Mouse (Mus musculus): ENCODE data around the gene Elane. TPM values are rescaled to one million over a fixed set of nuclear protein-coding genes. Genes with fewer than 3 reads are reported as not detected.

Elane gene
- not detected in 2 replicates for polyA plus RNA-seq (2012; rRNA removed)

DNA sequence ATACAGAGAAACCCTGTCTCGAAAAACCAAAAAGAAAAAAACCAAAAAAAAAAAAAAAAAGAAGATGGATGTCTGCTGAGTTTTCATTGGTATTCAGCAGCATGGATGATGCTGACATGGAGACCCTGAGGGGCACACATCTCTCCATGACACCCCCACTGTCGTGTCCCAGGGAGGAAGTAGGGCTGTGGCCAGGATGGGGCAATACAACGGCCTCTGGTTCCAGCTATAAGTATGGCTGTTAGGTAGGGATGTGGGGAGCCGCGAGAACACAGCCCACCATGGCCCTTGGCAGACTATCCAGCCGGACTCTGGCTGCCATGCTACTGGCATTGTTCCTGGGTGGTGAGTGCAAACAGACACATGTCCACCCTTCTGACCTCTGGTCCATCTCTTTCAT lies at the start of gene Elane:
Elane (plus strand) TSS at position 194 of the 400 bp plus-strand sequence.

DNA sequence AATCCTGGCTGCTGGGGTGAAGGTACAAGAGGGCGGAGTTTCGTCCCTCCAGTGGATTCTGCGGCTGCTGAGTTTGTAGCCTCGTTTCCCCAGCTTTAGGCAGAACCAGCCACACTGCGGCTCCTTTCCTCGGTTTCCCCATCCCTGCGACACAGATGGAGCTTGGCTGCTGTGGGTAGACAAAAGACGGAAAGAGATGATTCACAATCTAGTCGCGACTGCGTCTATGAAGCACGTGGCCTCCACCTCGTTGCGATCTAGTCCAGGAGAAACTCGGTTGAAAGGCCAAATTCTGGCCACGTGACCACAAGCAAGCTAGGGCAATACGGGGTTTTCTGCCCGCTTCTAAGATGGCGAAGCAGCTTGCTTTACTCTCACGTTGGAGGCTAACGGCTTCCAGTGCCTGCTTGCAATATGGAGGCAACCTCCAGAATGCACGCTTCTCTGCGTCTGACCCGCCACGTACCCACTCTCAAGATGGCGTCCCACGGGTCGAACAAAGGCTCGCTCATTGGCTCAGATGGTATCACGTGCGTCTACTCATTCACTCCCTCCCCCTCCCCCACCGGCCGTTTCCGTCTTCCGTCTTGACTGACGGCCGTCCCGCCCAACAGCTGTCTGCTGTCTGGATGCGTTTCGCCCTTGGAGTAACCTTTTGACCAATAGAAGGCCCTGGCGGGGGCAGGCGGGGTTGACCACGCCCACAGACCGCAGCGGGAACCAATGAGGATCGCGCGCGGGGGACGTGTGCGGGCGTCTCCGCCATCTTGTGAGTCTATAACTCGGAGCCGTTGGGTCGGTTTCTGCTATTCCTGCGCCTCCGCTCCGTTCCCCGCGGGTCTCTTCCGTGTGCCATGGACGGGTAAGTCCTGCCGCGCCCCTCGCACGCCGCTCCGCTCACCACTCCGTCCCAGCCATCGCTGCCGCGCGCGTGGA lies 31.9 kb upstream of the Elane start, which contains the start of gene Ptbp1:
Ptbp1 (plus strand) TSS at position 568 of the 936 bp plus-strand sequence.

DNA sequence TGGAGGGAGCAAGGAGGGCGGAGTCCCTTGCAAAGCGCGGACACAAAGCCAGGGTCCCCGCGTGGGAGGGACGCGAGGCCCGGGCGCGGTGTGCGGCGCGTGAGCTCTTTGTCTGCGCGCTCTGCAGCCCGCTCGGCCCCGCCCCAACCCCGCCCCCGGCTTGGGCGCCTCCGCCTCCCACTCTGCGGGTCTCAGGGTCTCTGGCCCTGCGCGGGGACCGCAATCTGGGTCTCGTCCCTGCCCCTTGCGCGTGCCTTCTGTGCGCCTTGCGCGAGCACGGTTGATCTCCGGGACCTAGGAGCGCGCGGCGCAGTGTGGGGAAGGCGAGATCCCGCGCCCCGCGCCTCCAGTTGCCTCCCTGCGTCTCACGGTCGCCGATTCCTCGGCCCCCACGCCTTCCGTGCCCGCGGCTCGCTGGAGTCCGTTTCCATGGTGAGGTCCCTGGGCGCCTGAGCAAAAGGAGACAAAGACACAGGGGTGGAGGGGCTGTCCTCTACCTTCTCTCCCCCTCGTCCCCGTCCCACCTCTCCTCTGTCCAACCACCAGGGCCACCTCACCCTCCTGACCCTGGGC lies 11.7 kb upstream of the Elane start, which contains the start of the genes Prtn3 and Plppr3:
Prtn3 (plus strand) TSS at position 187 of the 573 bp plus-strand sequence.
Plppr3 (minus strand) TSS at position 345 of the 573 bp plus-strand sequence.

GRCm38 (mm10) chr10:79890670-79891069 lies 4.6 kb downstream of the Elane start, which contains the start of gene Cfd:
Gene Cfd, plus strand, starts transcription at chr10:79890853.

DNA sequence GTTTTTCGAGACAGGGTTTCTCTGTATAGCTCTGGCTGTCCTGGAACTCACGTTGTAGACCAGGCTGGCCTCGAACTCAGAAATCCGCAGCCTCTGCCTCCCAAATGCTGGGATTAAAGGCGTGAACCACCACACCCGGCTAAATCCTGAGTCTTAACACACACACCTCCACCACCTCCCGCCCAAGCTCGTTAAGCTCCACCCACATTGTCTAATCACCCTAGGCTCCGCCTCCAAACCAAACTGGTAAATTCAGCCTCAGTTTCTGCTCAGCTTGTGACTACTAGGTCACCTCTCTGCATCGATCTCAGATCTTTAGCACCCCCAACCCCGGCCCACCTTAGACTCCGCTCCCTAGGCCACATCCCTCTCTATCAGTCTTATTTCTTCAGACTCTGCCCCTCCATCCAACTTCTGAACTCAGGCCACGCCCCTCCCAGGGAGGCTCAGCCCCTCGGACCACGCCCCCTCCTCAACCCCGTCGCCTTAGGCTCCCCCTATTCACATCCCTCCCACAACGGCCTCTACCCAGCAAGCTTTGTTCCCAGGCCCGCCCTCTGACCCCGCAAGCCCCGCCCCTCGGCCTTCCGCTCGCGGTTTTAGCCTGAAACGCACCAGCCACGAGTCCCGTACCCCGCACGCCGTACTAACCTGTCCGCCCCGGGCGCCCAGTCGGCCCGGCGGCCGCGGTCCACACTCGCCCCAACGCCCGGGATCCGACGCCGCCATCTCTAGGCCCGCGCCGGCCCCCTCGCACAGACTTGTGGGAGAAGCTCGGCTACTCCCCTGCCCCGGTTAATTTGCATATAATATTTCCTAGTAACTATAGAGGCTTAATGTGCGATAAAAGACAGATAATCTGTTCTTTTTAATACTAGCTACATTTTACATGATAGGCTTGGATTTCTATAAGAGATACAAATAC lies 22.4 kb downstream of the Elane start, which contains the start of gene Med16:
Med16 (minus strand) TSS at position 757 of the 925 bp plus-strand sequence.

GRCm38 (mm10) chr10:79910556-79910955 lies 24.5 kb downstream of the Elane start, which contains the start of gene Gm26602:
Gene Gm26602, plus strand, starts transcription at chr10:79910856.

DNA sequence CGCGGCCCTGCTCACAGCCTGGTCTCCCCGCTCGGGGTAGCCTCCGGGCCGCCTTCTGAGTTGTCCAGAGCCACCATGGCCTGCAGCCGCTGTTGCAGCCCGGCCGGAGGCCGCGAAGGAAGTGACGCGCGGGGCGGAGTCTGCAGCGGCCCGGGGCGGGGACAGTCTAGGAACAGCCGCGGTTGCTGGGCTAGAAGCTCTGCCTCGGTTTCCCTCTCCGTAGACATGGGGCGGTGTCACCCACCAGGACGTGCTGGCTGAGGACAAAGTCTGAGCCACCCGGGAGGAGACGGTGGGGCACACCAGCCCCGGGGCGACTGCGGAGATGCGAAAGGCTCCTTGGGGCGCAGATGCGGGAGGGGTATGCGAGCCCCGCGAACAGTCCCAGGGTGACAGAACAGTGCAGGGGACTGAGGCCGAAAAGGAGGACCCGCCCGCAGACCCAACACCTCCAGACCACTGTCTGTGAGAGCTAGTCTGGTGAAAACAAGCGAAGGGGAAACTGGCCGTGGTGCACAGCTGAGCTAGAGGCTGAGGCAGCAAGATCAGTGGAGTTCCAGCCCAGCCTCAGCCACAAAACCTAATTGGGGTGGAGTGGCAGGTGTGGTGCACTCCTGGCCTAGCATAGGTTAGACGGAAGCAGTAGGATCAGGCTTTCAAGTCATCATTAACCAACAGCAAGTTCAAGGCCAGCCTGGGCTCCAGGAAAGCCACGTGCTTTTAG lies 30.9 kb downstream of the Elane start, which contains the start of gene Kiss1r:
Kiss1r (plus strand) TSS at position 164 of the 724 bp plus-strand sequence.

DNA sequence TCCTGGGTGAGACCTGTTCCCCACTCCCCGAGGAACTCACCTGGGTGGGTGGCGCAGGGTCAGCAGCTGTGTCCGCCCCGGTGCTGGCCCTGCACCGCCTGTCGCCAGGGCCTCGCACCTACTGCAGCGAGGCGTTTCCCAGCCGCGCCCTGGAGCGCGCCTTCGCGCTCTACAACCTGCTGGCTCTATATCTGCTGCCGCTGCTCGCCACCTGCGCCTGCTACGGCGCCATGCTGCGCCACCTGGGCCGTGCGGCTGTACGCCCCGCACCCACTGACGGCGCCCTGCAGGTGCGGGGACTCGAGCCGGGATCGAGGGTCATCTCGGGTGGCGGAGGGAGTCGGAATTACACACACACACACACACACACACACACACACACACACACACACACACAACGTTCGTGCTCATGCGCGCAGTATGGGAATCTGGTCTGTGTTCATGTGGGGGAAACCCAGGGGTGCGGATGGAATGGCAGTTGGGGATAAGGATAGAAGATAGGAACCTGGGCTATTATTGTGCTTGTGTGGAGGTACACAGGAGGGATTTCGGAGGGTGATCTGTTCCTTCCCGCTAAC lies 35.0 kb downstream of the Elane start, which contains the start of gene R3hdm4:
R3hdm4 (minus strand) TSS at position 251 of the 578 bp plus-strand sequence.

DNA sequence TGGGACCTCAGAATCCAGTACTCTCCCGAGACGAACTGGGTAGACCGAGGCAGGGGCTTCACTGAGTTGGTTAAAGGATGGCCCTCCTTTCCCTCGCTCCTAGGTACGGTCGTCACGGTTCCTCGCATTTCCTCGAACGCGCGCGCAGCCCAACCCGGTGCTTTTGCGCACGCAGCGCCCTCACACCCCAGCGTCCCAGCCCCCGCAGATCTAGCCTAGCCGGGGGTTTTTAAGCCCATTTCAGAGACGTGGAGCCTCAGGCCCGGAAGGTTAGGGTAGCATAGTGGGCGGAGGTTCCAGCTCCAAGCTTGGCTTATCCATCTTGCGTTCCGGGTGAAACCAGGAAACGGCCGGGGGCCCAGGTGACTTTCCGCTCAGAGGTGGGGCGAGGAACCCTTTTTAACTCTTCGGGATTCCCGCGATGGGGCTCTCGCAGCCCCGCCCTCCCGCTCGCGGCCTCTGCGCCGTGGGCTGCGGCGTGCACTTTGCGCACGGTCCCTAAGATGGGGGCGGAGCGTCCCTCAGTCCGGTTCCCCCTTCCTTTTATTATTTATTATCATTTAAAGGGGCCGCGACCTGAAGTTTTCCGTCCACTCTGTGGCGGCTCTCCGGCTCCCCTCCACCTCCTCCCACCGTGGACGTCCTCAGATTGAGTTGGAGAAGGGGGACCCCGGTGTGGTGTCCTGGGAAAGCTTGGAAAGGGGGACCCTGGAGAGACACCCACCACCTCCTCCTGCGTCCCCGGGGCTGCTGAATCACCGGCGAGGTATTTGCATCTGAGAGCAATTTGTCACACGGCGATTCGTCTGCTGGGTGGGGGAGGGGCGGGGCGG lies 40.7 kb downstream of the Elane start, which contains the start of gene Arid3a:
Arid3a (plus strand) TSS at position 553 of the 833 bp plus-strand sequence.

Other genes with a start within 250 kb of the Elane start
- gene Shc2, start 248.3 kb upstream of the Elane start, polyA plus RNA-seq (2012; rRNA removed), result 63.2 and 63.8 TPM in 2 replicates
- 0.11 and 0.18 TPM in 2 replicates for gene Odf3l2, start 240.5 kb upstream of the Elane start, polyA plus RNA-seq (2012; rRNA removed)
- gene Madcam1, start 221.7 kb upstream of the Elane start, polyA plus RNA-seq (2012; rRNA removed), result 0.33 and 0.56 TPM in 2 replicates
- gene Tpgs1, start 216.9 kb upstream of the Elane start, polyA plus RNA-seq (2012; rRNA removed), result 64.1 and 65.6 TPM in 2 replicates
- gene Cdc34, start 204.1 kb upstream of the Elane start, polyA plus RNA-seq (2012; rRNA removed), result 85.1 and 93.1 TPM in 2 replicates
- 2.0 and 2.2 TPM in 2 replicates for gene Gzmm, start 197.2 kb upstream of the Elane start, polyA plus RNA-seq (2012; rRNA removed)
- gene Bsg, start 181.8 kb upstream of the Elane start, polyA plus RNA-seq (2012; rRNA removed), result 919 and 923 TPM in 2 replicates
- 22.0 and 26.6 TPM in 2 replicates for gene Hcn2, start 169.6 kb upstream of the Elane start, polyA plus RNA-seq (2012; rRNA removed)
- 53.8 and 57.3 TPM in 2 replicates for gene Polrmt, start 139.7 kb upstream of the Elane start, polyA plus RNA-seq (2012; rRNA removed)
- 1.0 and 1.1 TPM in 2 replicates for gene Fgf22, start 131.2 kb upstream of the Elane start, polyA plus RNA-seq (2012; rRNA removed)
- gene Rnf126, start 119.3 kb upstream of the Elane start, polyA plus RNA-seq (2012; rRNA removed), result 118 and 136 TPM in 2 replicates
- gene Fstl3, start 109.0 kb upstream of the Elane start, polyA plus RNA-seq (2012; rRNA removed), result 3.5 and 4.5 TPM in 2 replicates
- gene Prss57, start 95.3 kb upstream of the Elane start, polyA plus RNA-seq (2012; rRNA removed), result 0.26 and 0.39 TPM in 2 replicates
- 177 and 219 TPM in 2 replicates for gene Palm, start 92.7 kb upstream of the Elane start, polyA plus RNA-seq (2012; rRNA removed)
- 0.54 and 0.57 TPM in 2 replicates for gene Misp, start 65.3 kb upstream of the Elane start, polyA plus RNA-seq (2012; rRNA removed)
- 82.1 and 86.6 TPM in 2 replicates for gene Ptbp1, start 31.8 kb upstream of the Elane start, polyA plus RNA-seq (2012; rRNA removed)
- gene Prtn3, start 11.8 kb upstream of the Elane start, polyA plus RNA-seq (2012; rRNA removed), result 15.8 and 16.7 TPM in 2 replicates
- 680 and 811 TPM in 2 replicates for gene Plppr3, start 11.6 kb upstream of the Elane start, polyA plus RNA-seq (2012; rRNA removed)
- gene Cfd, start 4.6 kb downstream of the Elane start, polyA plus RNA-seq (2012; rRNA removed), result 0.34 and 0.37 TPM in 2 replicates
- gene Med16, start 22.7 kb downstream of the Elane start, polyA plus RNA-seq (2012; rRNA removed), result 53.6 and 60.9 TPM in 2 replicates
- gene Gm26602, start 24.6 kb downstream of the Elane start, polyA plus RNA-seq (2012; rRNA removed), result not detected in 2 replicates
- gene Kiss1r, start 30.7 kb downstream of the Elane start, polyA plus RNA-seq (2012; rRNA removed), result 6.1 and 6.5 TPM in 2 replicates
- 172 and 208 TPM in 2 replicates for gene R3hdm4, start 35.0 kb downstream of the Elane start, polyA plus RNA-seq (2012; rRNA removed)
- gene Arid3a, start 40.8 kb downstream of the Elane start, polyA plus RNA-seq (2012; rRNA removed), result 4.2 TPM in 2 replicates
- gene Wdr18, start 73.9 kb downstream of the Elane start, polyA plus RNA-seq (2012; rRNA removed), result 67.9 and 76.6 TPM in 2 replicates
- 0.40 and 0.45 TPM in 2 replicates for gene Grin3b, start 84.5 kb downstream of the Elane start, polyA plus RNA-seq (2012; rRNA removed)
- gene Tmem259, start 98.1 kb downstream of the Elane start, polyA plus RNA-seq (2012; rRNA removed), result 200 and 218 TPM in 2 replicates
- gene Cnn2, start 102.3 kb downstream of the Elane start, polyA plus RNA-seq (2012; rRNA removed), result 18.9 and 19.8 TPM in 2 replicates
- 7.1 and 7.5 TPM in 2 replicates for gene Abca7, start 110.2 kb downstream of the Elane start, polyA plus RNA-seq (2012; rRNA removed)
- 2.2 and 2.4 TPM in 2 replicates for gene Arhgap45, start 130.4 kb downstream of the Elane start, polyA plus RNA-seq (2012; rRNA removed)
- 242 and 245 TPM in 2 replicates for gene Polr2e, start 153.5 kb downstream of the Elane start, polyA plus RNA-seq (2012; rRNA removed)
- gene Gpx4, start 160.9 kb downstream of the Elane start, polyA plus RNA-seq (2012; rRNA removed), result 421 and 492 TPM in 2 replicates
- 23.6 and 27.5 TPM in 2 replicates for gene Sbno2, start 219.3 kb downstream of the Elane start, polyA plus RNA-seq (2012; rRNA removed)
- 83.3 and 90.0 TPM in 2 replicates for gene Stk11, start 229.6 kb downstream of the Elane start, polyA plus RNA-seq (2012; rRNA removed)

All from central nervous system, embryonic 18 days (tissue).